Mouse (Mus musculus) cerebellum, adult 2 months (tissue): ENCODE measurements around the gene Gm42906.

Experiments
- CTCF ChIP-seq: fragments of 200-500 bp; IDR thresholded peaks from 2 replicates; pipeline ENCODE4 v1.5.1; 2011; ENCODE audit warnings: low read depth, mild to moderate bottlenecking, control low read depth, low read length, moderate library complexity, borderline replicate concordance; ENCODE audit not compliant: insufficient read depth
- POLR2A ChIP-seq: fragments of 200-500 bp; IDR thresholded peaks from 2 replicates; pipeline ENCODE4 v1.6.1; 2011; ENCODE audit warnings: low read length, control low read depth, borderline replicate concordance; ENCODE audit not compliant: insufficient read depth

- TF ChIP-seq POLR2A (no peak), CTCF (no peak)
These were observed 214.9 kb downstream of the Gm42906 start for GRCm38 (mm10) chr5:151213097-151213496.
